ENCODE assay signal across 9 mouse cellular contexts in genomic region chr8:57312031-57312981, GRCm38 (mm10). TPM values are rescaled to one million over a fixed set of nuclear protein-coding genes. Genes with fewer than 3 reads are reported as not detected.
DNase-seq lines count a peak whose midpoint lies in the region; ATAC-seq lines count a peak whose summit lies in the region.
"Had no signal": no experiment of that assay in that cellular context is flagged by ENCODE, and none has a peak within 500 bp of the region (broad histone marks: within the 10 kb centered on the region; RNA-seq: fewer than 3 reads in every experiment).

No protein-coding gene starts in this region.

- peak overlapping the region; percentile 81 for H3K9ac ChIP-seq in heart, embryonic 12.5 days
- peak overlapping the region; percentile 31 for H3K9ac ChIP-seq in limb, embryonic 15.5 days

- peaks cover 9% of the 10 kb centered on the region for H3K36me3 ChIP-seq in heart, embryonic 12.5 days
- no peaks in the 10 kb centered on the region for H3K36me3 ChIP-seq in limb, embryonic 15.5 days

- under 1% methylated on average over 30 of the region's 30 CpGs for WGBS in heart, embryonic 12.5 days
- under 1% methylated on average over 30 of the region's 30 CpGs for WGBS in limb, embryonic 15.5 days

- H3K9me3 ChIP-seq in heart, embryonic 12.5 days (replicated peaks), result no peaks in the 10 kb centered on the region
- H3K9me3 ChIP-seq in limb, embryonic 15.5 days, result no peaks in the 10 kb centered on the region

- peak overlapping the region; percentile 93 for H3K27ac ChIP-seq in heart, embryonic 12.5 days (ENCODE audit: poor library complexity, severe bottlenecking)
- H3K27ac ChIP-seq in limb, embryonic 15.5 days, result peak overlapping the region; percentile 79

- peaks cover 26% of the 10 kb centered on the region for H3K4me1 ChIP-seq in heart, embryonic 12.5 days (replicated peaks)
- peaks cover 6% of the 10 kb centered on the region; the same call in 1 of the 2 replicates for H3K4me1 ChIP-seq in limb, embryonic 15.5 days

- peak; percentile 73 for ATAC-seq in heart, embryonic 12.5 days (ENCODE audit: insufficient number of reproducible peaks, low FRiP score)
- ATAC-seq in limb, embryonic 15.5 days (ENCODE audit: insufficient number of reproducible peaks, low FRiP score, low TSS enrichment, low read depth), result no peak

- intact Hi-C loops in left cerebral cortex, postnatal 14 days (cut with DNase I), result loop anchor here (5.0 kb wide), 1 partner anchor 35 kb away; no protein-coding TSS in a partner anchor

- H3K4me2 ChIP-seq in heart, embryonic 12.5 days, result peak overlapping the region; percentile 99
- H3K4me2 ChIP-seq in limb, embryonic 15.5 days, result peak overlapping the region; percentile 79

- H3K4me3 ChIP-seq in heart, embryonic 12.5 days, result peak overlapping the region; percentile 49
- H3K4me3 ChIP-seq in limb, embryonic 15.5 days, result peak overlapping the region; percentile 45

- peak; percentile 30 for DNase-seq in thymus, postnatal 4 days
- DNase-seq in thymus, adult 18-20 months, result no peak
- DNase-seq in right cerebral cortex, postnatal 4 days, result no peak
- no peak for DNase-seq in left cerebral cortex, postnatal 14 days (ENCODE audit: low spot score in 2 of 2)
- DNase-seq in thymus, postnatal 14 days, result no peak
- no peak for DNase-seq in kidney, adult 9 months
- DNase-seq: adrenal gland, postnatal 14 days had no signal

- no peaks in the 10 kb centered on the region for H3K27me3 ChIP-seq in heart, embryonic 12.5 days (replicated peaks)
- H3K27me3 ChIP-seq in limb, embryonic 15.5 days, result peaks cover 33% of the 10 kb centered on the region

RNA-seq across cellular contexts. Expression of gene Hand2, which starts 8.5 kb away (rescaled TPM):
- 18.0 and 19.4 TPM in 2 replicates for polyA plus RNA-seq in heart, embryonic 12.5 days (2016; fragmentation: Nextera tagmentation; extraction: Ambion mirVana)
- 5.0 and 6.6 TPM in 2 replicates for polyA plus RNA-seq in limb, embryonic 15.5 days (2015; fragmentation: Nextera tagmentation; extraction: Ambion mirVana)
- not detected for total RNA-seq in left cerebral cortex, postnatal 14 days (2021)
